Mouse (Mus musculus) spleen, embryonic (tissue): ENCODE results near the gene Igsf8.

Experiments
- CTCF ChIA-PET: fragments of 350-600 bp; sonication (Branson Sonifier 250); formaldehyde crosslinking; loops from one replicate; lab custom pipeline; 2022; lab: Charles Lee

The Igsf8 gene

GRCm38 (mm10) chr1:172302311-172302710 lies 40.9 kb downstream of the Igsf8 start:
- CTCF ChIA-PET = no interaction called here

GRCm38 (mm10) chr1:172302851-172303250 lies 41.4 kb downstream of the Igsf8 start:
- CTCF ChIA-PET = interaction anchor here (0.6 kb wide), 1 partner anchor 339 kb away, joined by 3 read pairs; no protein-coding TSS in a partner anchor

- CTCF ChIA-PET = interaction anchor here (0.6 to 0.7 kb wide), 2 partner anchors 81 to 295 kb away, joined by 4 to 13 read pairs; no protein-coding TSS in a partner anchor
Measured at GRCm38 (mm10) chr1:172304443-172304842, 43.0 kb downstream of the Igsf8 start.

- CTCF ChIA-PET = interaction anchor here (0.6 to 0.7 kb wide), 2 partner anchors 82 to 296 kb away, joined by 4 to 13 read pairs; no protein-coding TSS in a partner anchor
Measured at GRCm38 (mm10) chr1:172305153-172305552, 43.7 kb downstream of the Igsf8 start.

DNA sequence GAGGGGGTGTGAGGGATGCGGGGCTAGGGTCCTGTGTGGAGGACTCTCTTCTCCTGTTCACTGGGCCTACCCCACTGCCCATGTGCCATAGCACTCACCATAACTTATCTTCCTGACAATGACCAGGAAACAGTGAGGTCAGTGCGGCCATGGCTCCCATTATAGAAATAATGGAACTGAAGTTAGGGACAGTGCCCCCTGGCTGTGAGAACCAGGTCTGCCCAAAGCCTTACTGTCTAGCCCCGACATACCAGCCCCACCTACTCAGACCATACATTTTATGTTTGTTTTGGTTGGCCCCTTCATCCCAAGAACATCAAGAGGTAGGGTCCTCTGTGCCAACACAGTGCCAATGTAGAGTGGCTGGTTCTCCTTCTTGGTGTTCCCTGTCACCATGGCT lies 44.2 kb downstream of the Igsf8 start:
- CTCF ChIA-PET = no interaction called here

DNA sequence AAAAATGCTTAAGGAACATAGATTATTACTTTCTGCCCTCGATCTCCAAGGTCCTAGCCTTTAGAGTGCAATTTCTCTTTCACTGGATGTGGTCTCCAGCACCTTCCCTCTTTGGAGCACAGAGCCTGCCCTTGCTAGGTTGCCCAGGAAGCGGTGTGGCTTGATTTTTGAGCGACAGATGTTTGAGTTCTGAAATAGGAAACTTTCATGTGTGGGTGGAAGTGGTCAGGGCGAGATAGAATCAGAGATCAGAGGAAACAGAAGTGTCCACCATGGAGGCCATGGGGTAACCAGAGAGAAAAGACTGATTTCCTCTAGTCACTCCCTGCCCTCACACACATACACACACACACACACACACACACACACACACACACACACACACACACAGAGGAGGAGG lies 44.8 kb downstream of the Igsf8 start:
- CTCF ChIA-PET = interaction anchor here (0.7 kb wide), 1 partner anchor 141 kb away, joined by 3 read pairs; no protein-coding TSS in a partner anchor

- CTCF ChIA-PET = interaction anchor here (0.7 kb wide), 1 partner anchor 142 kb away, joined by 3 read pairs; no protein-coding TSS in a partner anchor
Measured at GRCm38 (mm10) chr1:172306885-172307284, 45.4 kb downstream of the Igsf8 start.

DNA sequence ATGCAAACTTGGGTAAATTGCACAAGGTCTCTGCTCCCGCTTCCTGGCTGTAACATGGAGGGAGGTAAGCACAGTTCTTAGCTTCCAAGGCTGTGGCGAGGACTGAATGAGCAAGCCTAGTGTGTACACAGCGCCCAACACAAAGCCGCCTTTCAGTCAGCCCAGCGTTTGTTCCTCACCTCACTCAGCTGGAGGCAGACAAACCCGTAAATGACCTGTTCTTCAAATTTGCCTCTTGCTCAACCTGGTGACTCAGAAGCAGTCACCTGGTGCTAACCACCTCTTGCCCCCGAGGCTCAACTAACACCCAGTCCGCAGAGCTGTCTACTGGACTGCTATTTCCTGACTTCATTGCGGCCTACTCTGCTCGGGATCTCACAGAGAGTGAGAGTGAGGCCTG lies 46.5 kb downstream of the Igsf8 start:
- CTCF ChIA-PET = interaction anchor here (0.6 kb wide), 1 partner anchor 459 kb away, joined by 4 read pairs; no protein-coding TSS in a partner anchor

- CTCF ChIA-PET = interaction anchor here (0.6 kb wide), 3 partner anchors 129 to 459 kb away, joined by 3 to 4 read pairs (median 4); no protein-coding TSS in a partner anchor
Measured at GRCm38 (mm10) chr1:172308409-172308808, 47.0 kb downstream of the Igsf8 start.

GRCm38 (mm10) chr1:172309699-172310398 lies 48.4 kb downstream of the Igsf8 start:
- CTCF ChIA-PET = interaction anchor here (0.6 kb wide), 2 partner anchors 136 to 159 kb away, joined by 3 to 4 read pairs; no protein-coding TSS in a partner anchor

- CTCF ChIA-PET = interaction anchor here (0.6 to 0.7 kb wide), 5 partner anchors 10 to 175 kb away, joined by 3 to 12 read pairs (median 6); no protein-coding TSS in a partner anchor
Measured at GRCm38 (mm10) chr1:172311248-172311906, 49.9 kb downstream of the Igsf8 start.

GRCm38 (mm10) chr1:172311921-172312767 lies 50.7 kb downstream of the Igsf8 start:
- CTCF ChIA-PET = interaction anchor here (0.6 to 0.7 kb wide), 2 partner anchors 18 to 72 kb away, joined by 6 to 12 read pairs; no protein-coding TSS in a partner anchor

GRCm38 (mm10) chr1:172312768-172313561 lies 51.5 kb downstream of the Igsf8 start:
- CTCF ChIA-PET = no interaction called here

DNA sequence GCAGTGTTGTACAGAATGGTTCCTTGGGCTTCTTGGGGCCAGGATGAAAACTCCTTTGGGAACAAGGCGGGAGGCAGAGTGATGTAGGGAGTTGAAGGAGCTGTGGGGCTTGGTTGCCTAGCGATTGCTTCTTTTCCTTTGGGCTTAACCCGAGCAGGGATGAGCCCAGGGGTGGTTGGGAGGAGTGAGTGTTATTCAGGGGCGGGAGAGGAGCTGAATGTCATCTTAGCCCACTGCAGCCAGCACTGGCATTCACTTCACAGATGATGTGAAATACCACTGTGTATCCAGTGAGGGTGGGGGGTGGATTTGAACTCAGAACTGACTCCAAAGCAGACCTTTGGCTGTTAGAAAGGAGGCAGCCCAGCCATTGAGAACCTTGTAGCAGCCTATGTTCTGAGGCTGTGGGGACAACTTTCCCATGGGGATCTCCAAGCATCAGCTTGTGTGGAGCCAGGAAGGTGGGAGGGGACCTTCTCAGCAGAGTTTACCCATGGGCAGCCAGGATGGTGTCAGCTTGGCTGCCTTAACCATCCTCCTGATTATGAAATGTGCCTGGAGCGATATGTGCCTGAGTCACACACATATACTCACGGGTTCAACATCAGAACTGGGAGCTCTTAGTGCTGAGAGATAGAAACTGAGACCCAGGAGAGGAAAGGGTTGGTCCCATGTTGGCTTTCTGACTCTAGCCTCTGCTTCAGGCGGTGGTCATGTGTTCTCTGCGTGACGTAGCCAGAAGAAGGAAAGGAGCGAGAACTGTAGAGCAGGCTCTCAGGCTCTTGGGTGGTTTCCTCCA lies 52.4 kb downstream of the Igsf8 start:
- CTCF ChIA-PET = no interaction called here

GRCm38 (mm10) chr1:172314911-172315310 lies 53.5 kb downstream of the Igsf8 start:
- CTCF ChIA-PET = interaction anchor here (0.7 kb wide), 1 partner anchor 211 kb away, joined by 6 read pairs; no protein-coding TSS in a partner anchor

GRCm38 (mm10) chr1:172317431-172317830 lies 56.0 kb downstream of the Igsf8 start:
- CTCF ChIA-PET = no interaction called here

- CTCF ChIA-PET = no interaction called here
Measured at GRCm38 (mm10) chr1:172317946-172318345, 56.5 kb downstream of the Igsf8 start.

DNA sequence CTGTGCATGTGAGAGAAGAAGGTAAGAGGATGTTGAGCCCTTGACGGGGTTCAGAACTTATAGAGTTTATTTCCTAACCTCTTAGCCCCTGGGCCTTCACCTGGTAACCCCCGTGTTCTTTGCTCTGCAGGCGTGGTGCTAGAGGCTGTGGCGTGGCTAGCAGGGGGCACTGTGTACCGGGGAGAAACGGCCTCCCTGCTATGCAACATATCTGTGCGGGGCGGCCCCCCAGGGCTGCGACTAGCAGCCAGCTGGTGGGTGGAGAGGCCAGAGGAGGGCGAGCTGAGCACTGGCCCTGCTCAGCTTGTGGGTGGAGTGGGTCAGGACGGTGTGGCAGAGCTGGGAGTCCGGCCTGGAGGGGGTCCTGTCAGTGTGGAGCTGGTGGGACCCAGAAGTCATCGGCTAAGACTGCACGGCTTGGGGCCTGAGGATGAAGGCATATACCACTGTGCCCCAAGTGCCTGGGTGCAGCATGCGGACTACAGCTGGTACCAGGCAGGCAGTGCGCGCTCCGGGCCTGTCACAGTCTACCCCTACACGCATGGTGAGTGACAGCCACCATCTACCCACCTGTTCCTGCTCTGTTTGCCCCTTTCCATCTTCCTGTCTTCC lies 57.1 kb downstream of the Igsf8 start:
- CTCF ChIA-PET = no interaction called here

GRCm38 (mm10) chr1:172319346-172319745 lies 57.9 kb downstream of the Igsf8 start:
- CTCF ChIA-PET = no interaction called here
